Mouse (Mus musculus) embryonic facial prominence, embryonic 15.5 days (tissue): Measurements from ENCODE around the gene Pnpt1. TPM values are rescaled to one million over a fixed set of nuclear protein-coding genes. Genes with fewer than 3 reads are reported as not detected.

Experiments used
- ATAC-seq: fragments of 200-750 bp; cut with Nextera tagmentation; 2 replicates; pipeline ENCODE4 v1.8.0; 2017; ENCODE audit warnings: low read depth, moderate TSS enrichment; ENCODE audit not compliant: insufficient number of reproducible peaks, low FRiP score, low TSS enrichment
- H3K27ac ChIP-seq: fragments of 300-500 bp; sonication (generic); replicated peaks from 2 replicates; pipeline ENCODE4 v1.5.1; 2015; ENCODE audit warnings: mild to moderate bottlenecking, inconsistent platforms
- H3K27me3 ChIP-seq: fragments of 300-500 bp; sonication (generic); 2 replicates; pipeline ENCODE4 v1.6.1; 2015; ENCODE audit warnings: inconsistent platforms
- H3K36me3 ChIP-seq: fragments of 300-500 bp; sonication (generic); 2 replicates; pipeline ENCODE4 v1.6.1; 2015; ENCODE audit warnings: mild to moderate bottlenecking, inconsistent platforms
- H3K4me1 ChIP-seq: fragments of 300-500 bp; sonication (generic); 2 replicates; pipeline ENCODE4 v1.6.1; 2015; ENCODE audit warnings: inconsistent platforms
- H3K4me2 ChIP-seq: fragments of 300-500 bp; sonication (generic); replicated peaks from 2 replicates; pipeline ENCODE4 v1.6.1; 2015; ENCODE audit warnings: mild to moderate bottlenecking, inconsistent platforms
- H3K4me3 ChIP-seq: fragments of 300-500 bp; sonication (generic); replicated peaks from 2 replicates; pipeline ENCODE4 v1.5.1; 2015; ENCODE audit warnings: mild to moderate bottlenecking, inconsistent platforms
- H3K9ac ChIP-seq: fragments of 300-500 bp; sonication (generic); 2 replicates; pipeline ENCODE4 v1.6.1; 2015; ENCODE audit warnings: inconsistent platforms
- H3K9me3 ChIP-seq: fragments of 300-500 bp; sonication (generic); replicated peaks from 2 replicates; pipeline ENCODE4 v1.6.1; 2016; ENCODE audit warnings: inconsistent platforms
- WGBS: fragments of 180-500 bp; shearing (Covaris S2); methylation state at CpG from one replicate; pipeline ENCODE4 v1.1.7; 2015; 5-methylcytosine and 5-hydroxymethylcytosine counted together
- polyA plus RNA-seq: library from polyadenylated mRNA; unstranded; fragments of >200 nt; fragmentation: Nextera tagmentation; extraction: Ambion mirVana; gene quantifications from 2 replicates; pipeline ENCODE4 v1.2.1, GENCODE M21; 2015

Pnpt1 gene
- polyA plus RNA-seq, result 29.8 and 32.3 TPM in 2 replicates

GRCm38 (mm10) chr11:29130385-29131355, at the start of gene Pnpt1:
TSS of gene Pnpt1 (plus strand) at chr11:29130744.
- 4% methylated on average over 50 of the region's 50 CpGs for WGBS
- Histone ChIP-seq H3K36me3 (peaks cover 14% of the 10 kb centered on the region), H3K4me2 (peak within 1 kb of the TSS; percentile 59), H3K9me3 (no peaks in the 10 kb centered on the region), H3K4me3 (peak within 1 kb of the TSS; percentile 93), H3K9ac (peak within 1 kb of the TSS; percentile 92), H3K4me1 (no peaks in the 10 kb centered on the region), H3K27ac (peak within 1 kb of the TSS; percentile 65), H3K27me3 (no peaks in the 10 kb centered on the region)
- peak; percentile 99 for ATAC-seq

GRCm38 (mm10) chr11:29092403-29092802, 38.1 kb upstream of the Pnpt1 start:
- H3K27me3 ChIP-seq, result no peaks in the 10 kb centered on the region
- H3K4me3 ChIP-seq, result no peak overlapping the region
- H3K27ac ChIP-seq, result no peak overlapping the region
- no peaks in the 10 kb centered on the region for H3K4me1 ChIP-seq
- no peak overlapping the region for H3K4me2 ChIP-seq
- no peaks in the 10 kb centered on the region for H3K36me3 ChIP-seq
- H3K9ac ChIP-seq, result no peak overlapping the region
- WGBS, result 77% methylated on average over 2 of the region's 2 CpGs
- no peak for ATAC-seq
- H3K9me3 ChIP-seq, result no peaks in the 10 kb centered on the region

- Histone ChIP-seq H3K9me3 (no peaks in the 10 kb centered on the region), H3K4me3 (no peak overlapping the region), H3K4me2 (no peak overlapping the region), H3K9ac (no peak overlapping the region), H3K36me3 (no peaks in the 10 kb centered on the region), H3K27ac (no peak overlapping the region), H3K27me3 (no peaks in the 10 kb centered on the region), H3K4me1 (no peaks in the 10 kb centered on the region)
- WGBS, result 46% methylated on average over 2 of the region's 2 CpGs
- no peak for ATAC-seq
These were observed 31.6 kb upstream of the Pnpt1 start for GRCm38 (mm10) chr11:29098926-29099325.

- WGBS, result 51% methylated on average over 11 of the region's 11 CpGs
- no peak overlapping the region for H3K27ac ChIP-seq
- H3K27me3 ChIP-seq, result no peaks in the 10 kb centered on the region
- H3K4me2 ChIP-seq, result peak overlapping the region; percentile 59
- H3K9me3 ChIP-seq, result no peaks in the 10 kb centered on the region
- H3K36me3 ChIP-seq, result peaks cover 13% of the 10 kb centered on the region
- peak; percentile 39; the same call in 1 of the 2 replicates for ATAC-seq
- H3K4me3 ChIP-seq, result peak overlapping the region; percentile 93
- H3K4me1 ChIP-seq, result no peaks in the 10 kb centered on the region
- H3K9ac ChIP-seq, result peak overlapping the region; percentile 92; the same call in 1 of the 2 replicates
These were observed 621 bp upstream of the Pnpt1 start for GRCm38 (mm10) chr11:29129862-29130384.

GRCm38 (mm10) chr11:29140671-29141070, 10.1 kb downstream of the Pnpt1 start:
- H3K27me3 ChIP-seq, result no peaks in the 10 kb centered on the region
- ATAC-seq, result no peak
- H3K4me2 ChIP-seq, result no peak overlapping the region
- H3K27ac ChIP-seq, result no peak overlapping the region
- no peak overlapping the region for H3K4me3 ChIP-seq
- WGBS, result 61% methylated on average over 1 of the region's 1 CpGs
- H3K4me1 ChIP-seq, result no peaks in the 10 kb centered on the region
- no peaks in the 10 kb centered on the region for H3K9me3 ChIP-seq
- H3K36me3 ChIP-seq, result peaks cover 21% of the 10 kb centered on the region
- H3K9ac ChIP-seq, result no peak overlapping the region

- Histone ChIP-seq H3K4me1 (no peaks in the 10 kb centered on the region), H3K9me3 (no peaks in the 10 kb centered on the region), H3K4me3 (no peak overlapping the region), H3K27ac (no peak overlapping the region), H3K4me2 (no peak overlapping the region), H3K36me3 (peaks cover 24% of the 10 kb centered on the region), H3K27me3 (no peaks in the 10 kb centered on the region), H3K9ac (no peak overlapping the region)
- 93% methylated on average over 2 of the region's 2 CpGs for WGBS
- ATAC-seq, result no peak
These were observed 18.4 kb downstream of the Pnpt1 start for GRCm38 (mm10) chr11:29148901-29149300.

- no peak for ATAC-seq
- H3K36me3 ChIP-seq, result peaks cover 21% of the 10 kb centered on the region
- no peaks in the 10 kb centered on the region for H3K27me3 ChIP-seq
- 88% methylated on average over 4 of the region's 4 CpGs for WGBS
- H3K4me2 ChIP-seq, result no peak overlapping the region
- H3K9me3 ChIP-seq, result no peaks in the 10 kb centered on the region
- no peak overlapping the region for H3K4me3 ChIP-seq
- no peak overlapping the region for H3K9ac ChIP-seq
- no peaks in the 10 kb centered on the region for H3K4me1 ChIP-seq
- no peak overlapping the region for H3K27ac ChIP-seq
These were observed 33.0 kb downstream of the Pnpt1 start for GRCm38 (mm10) chr11:29163569-29163968.

- Histone ChIP-seq H3K4me2 (peak overlapping the region; percentile 90), H3K4me3 (peak overlapping the region; percentile 97), H3K9me3 (no peaks in the 10 kb centered on the region), H3K36me3 (no peaks in the 10 kb centered on the region), H3K27ac (peak overlapping the region; percentile 79), H3K4me1 (peaks cover 11% of the 10 kb centered on the region; the same call in 1 of the 2 replicates), H3K9ac (peak overlapping the region; percentile 58), H3K27me3 (no peaks in the 10 kb centered on the region)
- WGBS, result 0% methylated on average over 34 of the region's 34 CpGs
- ATAC-seq, result 0 out of 2 replicates have a peak, but pooled peaks have one; percentile 7
These were observed 41.4 kb downstream of the Pnpt1 start for GRCm38 (mm10) chr11:29171959-29172391.

- Histone ChIP-seq H3K27ac (peak within 1 kb of the TSS; percentile 98), H3K9ac (peak within 1 kb of the TSS; percentile 99), H3K36me3 (no peaks in the 10 kb centered on the region), H3K4me3 (peak within 1 kb of the TSS; percentile 97), H3K4me2 (peak within 1 kb of the TSS; percentile 90), H3K27me3 (no peaks in the 10 kb centered on the region), H3K4me1 (peaks cover 11% of the 10 kb centered on the region; the same call in 1 of the 2 replicates), H3K9me3 (no peaks in the 10 kb centered on the region)
- peak; percentile 99 for ATAC-seq
- 0% methylated on average over 50 of the region's 50 CpGs for WGBS
These were observed 42.1 kb downstream of the Pnpt1 start, which contains the start of gene Ppp4r3b for GRCm38 (mm10) chr11:29172563-29173124. TSS of gene Ppp4r3b (plus strand) at chr11:29172890.

- ATAC-seq, result peak; percentile 74
- Histone ChIP-seq H3K9ac (peak overlapping the region; percentile 99), H3K4me1 (peaks cover 11% of the 10 kb centered on the region; the same call in 1 of the 2 replicates), H3K27ac (peak overlapping the region; percentile 98), H3K27me3 (no peaks in the 10 kb centered on the region), H3K36me3 (no peaks in the 10 kb centered on the region), H3K4me3 (peak overlapping the region; percentile 97), H3K9me3 (no peaks in the 10 kb centered on the region), H3K4me2 (peak overlapping the region; percentile 60)
- under 1% methylated on average over 38 of the region's 38 CpGs for WGBS
These were observed 42.6 kb downstream of the Pnpt1 start for GRCm38 (mm10) chr11:29173125-29173631.
